Mouse (Mus musculus): ENCODE measurements at regions not wholly inside any gene's neighbourhood (a gene's known extent, or its start where the extent isn't known, plus 50 kb on each side); places are given as distances from the start of the nearest gene placed in this dataset.
A peak's percentile ranks its signal among the peaks of the same experiment; 100 is the strongest.

DNA sequence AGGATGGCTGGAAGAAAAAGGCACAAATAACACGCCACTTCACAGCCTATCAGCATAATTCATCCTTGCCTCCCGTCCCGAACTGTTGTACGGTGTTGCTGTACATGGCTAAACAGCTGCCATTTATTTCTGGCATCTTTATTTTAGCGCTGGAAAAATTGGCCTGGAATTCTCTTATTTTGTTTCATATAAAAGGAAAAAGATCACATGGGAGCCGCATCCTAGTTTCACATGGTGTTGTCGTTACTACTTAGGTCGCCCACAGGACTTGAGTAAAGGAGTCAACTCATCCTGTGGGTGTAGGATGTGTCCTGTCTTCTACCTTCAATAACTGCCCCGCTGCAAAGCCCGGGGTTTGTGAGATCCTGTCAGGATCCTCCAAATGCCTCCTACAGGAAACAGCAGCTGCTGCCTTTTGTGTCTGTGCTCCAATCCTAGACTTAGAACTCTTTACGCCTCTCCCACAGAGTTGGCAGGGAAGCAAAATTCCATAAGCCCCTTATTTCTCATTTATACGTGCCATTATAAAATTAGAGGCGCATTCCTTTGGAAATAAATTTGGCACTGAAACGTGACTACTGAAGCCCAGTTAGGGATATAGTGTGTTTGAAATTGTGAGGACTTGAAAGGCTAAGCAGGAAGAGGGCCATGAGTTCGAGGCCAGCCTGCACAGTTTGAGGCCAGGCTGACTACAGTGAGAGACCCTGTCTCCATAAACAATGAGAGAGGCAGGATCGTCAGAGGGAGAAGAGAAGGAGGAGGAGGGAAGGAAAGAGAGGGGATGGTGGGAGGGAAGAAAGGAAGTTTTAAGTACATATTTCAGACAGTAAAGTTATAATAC lies 446.3 kb upstream of the Jarid2 start:
- no peak overlapping the region for H3K4me3 ChIP-seq (replicated peaks; ENCODE audit: low read length)
- TF ChIP-seq NANOG (IDR thresholded peaks at IDR 0.05; ENCODE audit: borderline replicate concordance, low read length) (no peak), CTCF (conservative IDR thresholded peaks at IDR 0.05; ENCODE audit: low read length) (no peak), POU5F1 (IDR thresholded peaks at IDR 0.05; ENCODE audit: borderline replicate concordance, low read length) (no peak)
- no peaks in the 10 kb centered on the region for H3K27me3 ChIP-seq (ENCODE audit: insufficient read depth, low read length)
- H3K4me1 ChIP-seq (replicated peaks; ENCODE audit: low read depth, low read length): peaks cover 3% of the 10 kb centered on the region; the same call in 1 of the 2 replicates
- no peaks in the 10 kb centered on the region for H3K36me3 ChIP-seq (ENCODE audit: insufficient read depth, low read length)
- no peaks in the 10 kb centered on the region for H3K9me3 ChIP-seq (ENCODE audit: low read length)

DNA sequence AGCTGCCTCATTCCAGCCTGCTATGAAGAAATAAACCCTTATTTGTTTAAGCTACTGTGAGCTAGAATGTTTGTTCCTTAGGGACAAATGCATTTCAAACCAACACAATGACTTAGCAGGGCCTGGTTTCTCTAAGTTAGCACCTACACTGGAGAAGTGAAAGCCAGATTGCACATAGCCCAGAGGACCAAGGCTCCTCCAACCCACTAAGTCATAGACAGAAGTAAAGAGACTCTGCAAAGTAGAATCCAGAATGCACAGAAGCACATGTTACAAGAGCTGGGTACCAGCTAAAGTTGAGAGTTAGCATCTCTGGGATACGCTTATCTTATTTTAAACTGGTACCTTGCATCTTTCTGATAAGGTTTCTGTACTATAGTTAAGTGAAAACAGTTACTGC lies 443.4 kb upstream of the Jarid2 start:
- TF ChIP-seq POU5F1 (IDR thresholded peaks at IDR 0.05; ENCODE audit: borderline replicate concordance, low read length) (no peak), CTCF (conservative IDR thresholded peaks at IDR 0.05; ENCODE audit: low read length) (no peak), NANOG (IDR thresholded peaks at IDR 0.05; ENCODE audit: borderline replicate concordance, low read length) (no peak)

DNA sequence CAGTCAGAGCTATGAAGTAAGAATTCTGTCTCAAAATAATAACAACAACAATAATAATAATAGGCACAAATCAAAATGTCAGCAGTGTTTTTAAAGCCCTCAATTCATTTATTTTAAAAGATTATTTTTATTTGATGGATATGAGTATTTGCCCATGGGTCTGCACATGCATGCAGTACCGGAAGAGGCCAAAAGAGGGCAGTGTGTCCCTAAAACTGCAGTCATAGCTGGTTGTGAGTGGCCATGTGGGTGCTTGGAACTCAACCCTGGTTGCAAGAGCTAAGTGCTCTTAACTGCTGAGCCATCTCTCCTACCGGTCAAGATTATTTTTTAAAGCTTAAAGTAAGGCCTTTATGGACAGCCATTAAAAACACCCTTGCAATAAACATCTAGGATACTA lies 439.1 kb upstream of the Jarid2 start:
- Histone ChIP-seq H3K4me1 (replicated peaks; ENCODE audit: low read depth, low read length) (no peaks in the 10 kb centered on the region), H3K36me3 (ENCODE audit: insufficient read depth, low read length) (no peaks in the 10 kb centered on the region), H3K4me3 (replicated peaks; ENCODE audit: low read length) (no peak overlapping the region), H3K27me3 (ENCODE audit: insufficient read depth, low read length) (peaks cover 3% of the 10 kb centered on the region; the same call in 1 of the 2 replicates), H3K9me3 (ENCODE audit: low read length) (peaks cover 14% of the 10 kb centered on the region)
- TF ChIP-seq CTCF (conservative IDR thresholded peaks at IDR 0.05; ENCODE audit: low read length) (peak; percentile 79), NANOG (IDR thresholded peaks at IDR 0.05; ENCODE audit: borderline replicate concordance, low read length) (no peak)

More for the DNA sequence above, 443.4 kb upstream of the Jarid2 start:
- H3K27me3 ChIP-seq (ENCODE audit: insufficient read depth, low read length): no peaks in the 10 kb centered on the region
- no peak overlapping the region for H3K4me3 ChIP-seq (replicated peaks; ENCODE audit: low read length)
- H3K9me3 ChIP-seq (ENCODE audit: low read length): peaks cover 9% of the 10 kb centered on the region
- no peaks in the 10 kb centered on the region for H3K4me1 ChIP-seq (replicated peaks; ENCODE audit: low read depth, low read length)
- no peaks in the 10 kb centered on the region for H3K36me3 ChIP-seq (ENCODE audit: insufficient read depth, low read length)

DNA sequence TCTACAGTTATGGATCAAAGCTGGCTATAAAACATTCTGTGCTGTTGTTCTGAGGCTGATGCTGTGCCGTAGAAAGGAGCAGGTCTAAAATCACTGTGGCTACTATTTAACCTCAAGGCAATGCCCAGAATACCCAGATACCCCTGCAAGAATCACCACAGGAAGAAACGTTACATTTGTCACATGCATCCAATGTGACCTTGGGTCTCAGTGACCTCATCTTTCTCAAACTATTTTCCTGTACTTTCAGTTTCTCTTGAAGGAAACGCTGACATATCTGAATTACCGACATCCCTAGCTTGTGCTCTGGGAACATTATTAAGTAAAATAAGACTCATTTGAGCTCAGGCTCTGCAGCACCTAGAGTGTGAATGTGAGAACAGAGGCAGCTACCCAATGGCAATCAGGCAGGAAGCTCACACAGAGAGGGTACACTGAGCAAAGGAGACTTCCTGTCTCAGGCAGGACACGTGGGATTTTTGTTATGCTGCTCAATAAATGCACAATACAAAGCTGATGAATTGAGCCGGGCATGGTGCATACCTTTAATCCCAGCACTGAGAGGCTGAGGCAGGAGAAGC lies 436.7 kb upstream of the Jarid2 start:
- no peak overlapping the region for H3K4me3 ChIP-seq (replicated peaks; ENCODE audit: low read length)

DNA sequence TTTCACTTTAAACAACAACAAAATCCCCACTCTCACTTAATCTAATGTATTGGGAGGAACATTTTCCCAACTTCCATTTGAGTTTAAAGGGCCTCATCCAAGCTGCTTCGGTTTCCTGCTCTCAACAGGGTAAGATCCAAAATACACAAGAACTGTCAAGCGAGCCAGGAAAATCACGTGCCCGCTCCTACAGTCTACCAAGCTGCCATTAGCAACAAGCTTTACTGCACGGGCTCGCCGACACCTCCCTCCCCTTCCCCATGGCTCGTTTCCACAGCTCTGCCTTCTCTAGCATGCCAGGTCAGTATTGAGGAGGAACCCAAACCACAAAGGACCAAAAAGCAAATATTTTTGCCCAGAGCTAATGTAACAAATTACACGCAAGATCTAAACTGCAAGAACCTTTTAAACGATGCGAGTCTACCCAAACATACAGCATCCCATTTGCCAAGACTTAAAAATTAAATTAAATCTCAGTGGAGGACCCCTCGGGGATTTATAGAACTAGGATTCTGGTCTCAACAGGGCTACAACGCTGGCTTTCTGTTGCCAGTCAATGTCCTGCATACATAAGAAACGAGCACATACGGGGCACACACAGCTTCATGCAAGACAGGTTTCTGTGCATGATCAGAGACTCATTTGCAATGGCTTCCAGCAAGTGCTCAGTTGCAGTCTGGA lies 435.4 kb upstream of the Jarid2 start:
- no peak overlapping the region for H3K4me3 ChIP-seq (replicated peaks; ENCODE audit: low read length)
- H3K27me3 ChIP-seq (ENCODE audit: insufficient read depth, low read length): peaks cover 3% of the 10 kb centered on the region; the same call in 1 of the 2 replicates
- no peaks in the 10 kb centered on the region for H3K36me3 ChIP-seq (ENCODE audit: insufficient read depth, low read length)
- H3K4me1 ChIP-seq (replicated peaks; ENCODE audit: low read depth, low read length): no peaks in the 10 kb centered on the region
- TF ChIP-seq POU5F1 (IDR thresholded peaks at IDR 0.05; ENCODE audit: borderline replicate concordance, low read length): no peak
- no peak for TF ChIP-seq NANOG (IDR thresholded peaks at IDR 0.05; ENCODE audit: borderline replicate concordance, low read length)
- no peak for TF ChIP-seq CTCF (conservative IDR thresholded peaks at IDR 0.05; ENCODE audit: low read length)
- H3K9me3 ChIP-seq (ENCODE audit: low read length): peaks cover 20% of the 10 kb centered on the region

More for the DNA sequence above, 436.7 kb upstream of the Jarid2 start:
- Histone ChIP-seq H3K27me3 (ENCODE audit: insufficient read depth, low read length) (peaks cover 3% of the 10 kb centered on the region; the same call in 1 of the 2 replicates), H3K4me1 (replicated peaks; ENCODE audit: low read depth, low read length) (no peaks in the 10 kb centered on the region), H3K9me3 (ENCODE audit: low read length) (peaks cover 14% of the 10 kb centered on the region), H3K36me3 (ENCODE audit: insufficient read depth, low read length) (no peaks in the 10 kb centered on the region)
- no peak for TF ChIP-seq POU5F1 (IDR thresholded peaks at IDR 0.05; ENCODE audit: borderline replicate concordance, low read length)
- no peak for TF ChIP-seq NANOG (IDR thresholded peaks at IDR 0.05; ENCODE audit: borderline replicate concordance, low read length)
- no peak for TF ChIP-seq CTCF (conservative IDR thresholded peaks at IDR 0.05; ENCODE audit: low read length)

DNA sequence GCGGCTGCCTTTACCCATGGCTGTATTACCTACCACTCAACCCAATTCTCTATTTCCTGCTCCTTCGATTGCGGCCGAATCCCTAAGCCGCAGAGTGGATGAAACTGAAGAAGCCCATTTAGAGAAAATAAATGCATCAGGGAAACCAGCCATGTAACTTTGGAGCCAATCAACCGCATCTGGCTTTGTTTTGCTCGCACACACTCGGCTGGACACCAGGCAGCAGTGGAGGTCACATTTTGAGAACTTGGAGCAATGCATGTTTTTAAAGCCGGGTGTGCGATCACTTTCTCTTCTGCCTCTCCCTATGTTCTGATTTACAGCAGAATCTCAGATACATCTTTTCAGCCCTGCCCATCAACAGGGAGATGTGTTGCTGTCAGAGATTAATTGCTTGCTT lies 433.7 kb upstream of the Jarid2 start:
- Histone ChIP-seq H3K4me1 (replicated peaks; ENCODE audit: low read depth, low read length) (no peaks in the 10 kb centered on the region), H3K27me3 (ENCODE audit: insufficient read depth, low read length) (peaks cover 3% of the 10 kb centered on the region; the same call in 1 of the 2 replicates), H3K4me3 (replicated peaks; ENCODE audit: low read length) (no peak overlapping the region), H3K9me3 (ENCODE audit: low read length) (peaks cover 13% of the 10 kb centered on the region), H3K36me3 (ENCODE audit: insufficient read depth, low read length) (no peaks in the 10 kb centered on the region)
- TF ChIP-seq NANOG (IDR thresholded peaks at IDR 0.05; ENCODE audit: borderline replicate concordance, low read length) (no peak), CTCF (conservative IDR thresholded peaks at IDR 0.05; ENCODE audit: low read length) (no peak), POU5F1 (IDR thresholded peaks at IDR 0.05; ENCODE audit: borderline replicate concordance, low read length) (no peak)

DNA sequence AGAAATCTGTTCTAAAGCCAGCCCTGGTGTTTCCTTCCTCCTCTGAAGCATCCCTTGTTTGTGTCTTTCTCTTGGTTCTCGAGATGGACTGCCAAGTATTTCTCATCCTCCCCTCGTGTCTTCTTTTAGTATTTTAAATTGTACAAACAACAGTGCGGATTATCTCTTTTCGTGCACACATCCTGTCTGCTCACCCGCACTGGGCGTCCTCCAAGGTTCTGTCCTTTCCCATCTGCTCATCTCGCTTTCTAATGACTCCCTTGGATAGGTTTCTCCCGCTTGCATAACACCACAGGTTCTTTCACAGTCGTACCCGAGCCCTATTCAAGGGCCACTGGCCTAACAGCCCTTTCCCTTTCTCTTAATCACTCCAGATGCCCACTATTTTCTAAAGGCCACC lies 428.7 kb upstream of the Jarid2 start:
- peaks cover 22% of the 10 kb centered on the region for H3K9me3 ChIP-seq (ENCODE audit: low read length)
- H3K4me1 ChIP-seq (replicated peaks; ENCODE audit: low read depth, low read length): peaks cover 2% of the 10 kb centered on the region; the same call in 1 of the 2 replicates
- no peaks in the 10 kb centered on the region for H3K36me3 ChIP-seq (ENCODE audit: insufficient read depth, low read length)
- H3K4me3 ChIP-seq (replicated peaks; ENCODE audit: low read length): no peak overlapping the region
- no peaks in the 10 kb centered on the region for H3K27me3 ChIP-seq (ENCODE audit: insufficient read depth, low read length)
- TF ChIP-seq NANOG (IDR thresholded peaks at IDR 0.05; ENCODE audit: borderline replicate concordance, low read length): no peak
- no peak for TF ChIP-seq CTCF (conservative IDR thresholded peaks at IDR 0.05; ENCODE audit: low read length)
- no peak for TF ChIP-seq POU5F1 (IDR thresholded peaks at IDR 0.05; ENCODE audit: borderline replicate concordance, low read length)

DNA sequence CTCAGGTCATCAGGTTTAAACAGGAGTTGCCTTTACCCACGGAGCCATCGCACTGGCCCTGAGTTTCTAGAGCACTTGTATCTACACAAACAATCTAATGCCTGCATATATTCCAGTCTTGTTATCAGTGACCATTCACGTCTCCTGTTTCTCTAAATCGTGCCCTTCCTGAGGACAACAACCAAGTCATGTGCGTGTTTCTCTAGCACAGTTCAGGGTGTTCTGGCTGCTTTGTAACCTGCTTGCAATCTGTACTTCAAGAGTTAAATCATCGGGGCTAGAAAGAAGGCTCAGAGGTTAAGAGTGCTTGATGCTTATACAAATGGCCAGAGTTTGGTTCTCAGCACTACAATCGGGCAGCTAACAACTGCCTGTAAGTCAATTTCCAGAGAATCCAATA lies 428.1 kb upstream of the Jarid2 start:
- Histone ChIP-seq H3K4me3 (replicated peaks; ENCODE audit: low read length) (no peak overlapping the region), H3K36me3 (ENCODE audit: insufficient read depth, low read length) (no peaks in the 10 kb centered on the region), H3K4me1 (replicated peaks; ENCODE audit: low read depth, low read length) (peaks cover 2% of the 10 kb centered on the region; the same call in 1 of the 2 replicates), H3K9me3 (ENCODE audit: low read length) (peaks cover 23% of the 10 kb centered on the region), H3K27me3 (ENCODE audit: insufficient read depth, low read length) (no peaks in the 10 kb centered on the region)
- TF ChIP-seq POU5F1 (IDR thresholded peaks at IDR 0.05; ENCODE audit: borderline replicate concordance, low read length) (no peak), NANOG (IDR thresholded peaks at IDR 0.05; ENCODE audit: borderline replicate concordance, low read length) (no peak), CTCF (conservative IDR thresholded peaks at IDR 0.05; ENCODE audit: low read length) (no peak)

All from E14TG2a.4 (cell line).